Mouse (Mus musculus) liver, embryonic 14.5 days (tissue): ENCODE results near the gene Tmem51.

Experiments
- CTCF ChIP-seq: IDR thresholded peaks from 2 replicates; pipeline ENCODE4 v1.5.1; 2016; ENCODE audit warnings: antibody characterized with exemption, low read depth, control low read depth
- EP300 ChIP-seq: IDR thresholded peaks from 2 replicates; pipeline ENCODE4 v1.6.1; 2016; ENCODE audit warnings: antibody characterized with exemption, low read depth

DNA sequence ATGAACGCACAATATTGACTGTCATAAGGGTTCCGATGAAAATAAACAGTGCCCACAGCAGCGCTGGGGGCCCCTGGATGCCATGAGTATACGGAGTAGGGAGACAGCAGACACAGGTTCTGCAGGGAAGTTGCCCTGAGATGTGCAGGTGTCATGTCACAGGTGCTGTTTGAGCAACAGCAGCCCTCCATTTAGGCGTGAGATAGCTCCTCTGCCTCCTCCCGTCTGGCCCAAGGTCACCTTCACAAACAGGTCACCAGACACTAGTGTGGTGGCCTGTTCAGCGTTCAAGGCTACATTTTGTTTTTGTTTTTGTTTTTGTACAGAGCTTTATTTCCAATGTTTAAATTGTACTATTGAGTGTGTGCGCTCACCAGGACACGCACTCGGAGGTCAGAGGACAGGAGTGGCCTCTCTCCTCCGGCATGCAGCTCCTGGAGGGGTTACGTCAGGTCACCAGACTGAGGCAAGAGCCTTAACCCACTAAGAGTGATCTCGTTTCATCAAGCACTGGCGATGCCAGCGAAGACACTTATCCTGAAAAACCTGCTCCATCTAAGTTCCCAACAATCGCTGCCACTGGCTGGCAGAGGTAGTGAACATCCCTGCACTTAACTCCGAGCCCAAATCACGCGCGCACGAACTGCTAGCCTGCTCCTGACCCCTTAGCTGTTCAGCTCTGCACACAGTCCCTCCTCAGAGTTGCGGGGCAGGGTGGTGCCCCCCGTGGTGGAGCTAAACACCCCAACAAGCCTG, 22.4 kb downstream of the Tmem51 start:
- TF ChIP-seq CTCF (no peak), EP300 (no peak)
